8 mouse cellular contexts compared by ENCODE assay signal in genomic region chr16:21423546-21423910, GRCm38 (mm10). TPM values are rescaled to one million over a fixed set of nuclear protein-coding genes. Genes with fewer than 3 reads are reported as not detected.
DNase-seq lines count a peak whose midpoint lies in the region; ATAC-seq and TF ChIP-seq lines count a peak whose summit lies in the region.

No protein-coding gene starts in this region.

- TF ChIP-seq CTCF in layer of hippocampus, adult 2 months (conservative IDR thresholded peaks at IDR 0.05) = no peak
- TF ChIP-seq CTCF in cortical plate, adult 2 months (IDR thresholded peaks at IDR 0.05; ENCODE audit: extremely low read depth, insufficient read depth, low read length) = no peak

- peak overlapping the region; percentile 92 for H3K27ac ChIP-seq in layer of hippocampus, adult 2 months
- peak overlapping the region; percentile 87 for H3K27ac ChIP-seq in cortical plate, adult 2 months (ENCODE audit: insufficient read depth, low read length)
- H3K27ac ChIP-seq in intestine, embryonic 14.5 days (ENCODE audit: low read depth) = peak overlapping the region; percentile 86

- peaks cover 3% of the 10 kb centered on the region; the same call in 1 of the 2 replicates for H3K4me1 ChIP-seq in cortical plate, adult 2 months (ENCODE audit: control insufficient read depth, insufficient read depth, low read length)
- 0 out of 2 replicates have a peak, but pooled peaks cover 2% of the 10 kb centered on the region for H3K4me1 ChIP-seq in intestine, embryonic 14.5 days (replicated peaks; ENCODE audit: control insufficient read depth, insufficient read depth, low read length)

- ATAC-seq in intestine, embryonic 14.5 days (replicated peaks; ENCODE audit: low FRiP score, low TSS enrichment, low read depth) = peak; percentile 68
- peak; percentile 47 for ATAC-seq in megakaryocyte-erythroid progenitor cell, adult 5-6 weeks (replicated peaks; ENCODE audit: low FRiP score, low TSS enrichment, poor library complexity, severe bottlenecking)

- H3K36me3 ChIP-seq in intestine, embryonic 14.5 days (ENCODE audit: control insufficient read depth, insufficient read depth, low read length) = no peaks in the 10 kb centered on the region

- H3K9me3 ChIP-seq in intestine, embryonic 14.5 days (ENCODE audit: control insufficient read depth, low read length) = no peaks in the 10 kb centered on the region

- peak overlapping the region; percentile 100 for H3K4me3 ChIP-seq in layer of hippocampus, adult 2 months
- H3K4me3 ChIP-seq in cortical plate, adult 2 months (ENCODE audit: insufficient read depth, low read length) = peak overlapping the region; percentile 98
- peak overlapping the region; percentile 84 for H3K4me3 ChIP-seq in intestine, embryonic 14.5 days (ENCODE audit: low read depth, low read length)

- under 1% methylated on average over 10 of the region's 10 CpGs for WGBS in intestine, embryonic 14.5 days

- TF ChIP-seq POLR2A in cortical plate, adult 2 months (IDR thresholded peaks at IDR 0.05; ENCODE audit: extremely low read depth, insufficient read depth, low read length) = no peak

- no peaks in the 10 kb centered on the region for H3K27me3 ChIP-seq in intestine, embryonic 14.5 days (replicated peaks; ENCODE audit: control insufficient read depth, insufficient read depth, low read length)

- peak overlapping the region; percentile 75 for H3K4me2 ChIP-seq in intestine, embryonic 14.5 days (ENCODE audit: low read length)

- peak overlapping the region; percentile 77 for H3K9ac ChIP-seq in intestine, embryonic 14.5 days (ENCODE audit: low read length)

- DNase-seq in layer of hippocampus, adult 2 months (ENCODE audit: low spot score in 2 of 2) = peak in 1 of 2 experiments; percentile 29
- no peak for DNase-seq in layer of hippocampus, adult 9-11 months
- DNase-seq in intestine, embryonic 14.5 days (ENCODE audit: low spot score) = no peak
- DNase-seq in adrenal gland, postnatal 14 days = no peak
- no peak for DNase-seq in right cerebral cortex, postnatal 14 days
- DNase-seq in urinary bladder, postnatal 25 days (ENCODE audit: low spot score) = no peak

RNA-seq across cellular contexts. Expression of gene Vps8, which starts 0.6 kb away (rescaled TPM):
- 10 to 100 TPM; 55.1 to 55.9 TPM for total RNA-seq in layer of hippocampus, adult 2 months (2021)
- polyA plus RNA-seq in cortical plate, adult 2 months (2012; rRNA removed) = 35.1 and 35.8 TPM in 2 replicates
- 14.4 and 20.8 TPM in 2 replicates for polyA plus RNA-seq in intestine, embryonic 14.5 days (2014; fragmentation: Nextera tagmentation; extraction: Ambion mirVana)
- 16.0 and 35.0 TPM in 2 replicates for total RNA-seq in megakaryocyte-erythroid progenitor cell, adult 5-6 weeks (2014; fragmentation: Nextera tagmentation)
- 24.2 and 25.9 TPM in 2 replicates for total RNA-seq in megakaryocyte-erythroid progenitor cell, adult 5-6 weeks (2017)
- 16.4 and 22.6 TPM in 2 replicates for total RNA-seq in adrenal gland, postnatal 14 days (2021)
